Mouse (Mus musculus): Measurements from ENCODE around the gene Ppil3.

The Ppil3 gene

DNA sequence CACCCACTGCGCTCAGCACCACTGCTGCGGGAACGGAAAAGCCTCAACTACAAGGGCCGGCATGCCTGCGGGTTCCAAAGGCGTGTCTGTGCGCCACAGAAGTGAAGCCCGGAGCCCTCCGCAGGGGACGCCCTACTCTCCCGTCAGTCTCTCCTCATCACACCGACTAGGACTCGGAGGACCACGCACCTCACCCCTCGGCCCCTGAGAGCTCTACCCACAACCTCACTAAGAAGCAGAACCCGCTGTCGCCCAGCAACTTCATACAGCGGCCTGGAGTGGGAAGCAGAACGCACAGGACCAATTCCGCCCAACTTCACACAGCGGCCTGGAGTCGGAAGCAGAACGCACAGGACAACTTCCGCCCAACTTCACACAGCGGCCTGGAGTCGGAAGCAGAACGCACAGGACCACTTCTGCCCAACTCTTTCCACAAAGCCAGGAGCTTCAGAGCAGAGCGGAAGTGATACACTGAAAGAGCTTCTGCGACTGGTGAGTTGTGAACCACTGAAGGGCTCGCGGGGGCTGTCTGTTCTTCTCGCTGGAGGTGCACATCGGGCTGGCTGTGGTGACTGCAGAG is at the start of gene Ppil3, which contains the start of gene Nif3l1:
Gene Ppil3 (minus strand): TSS at position 344 of the 580 bp plus-strand sequence.
Gene Nif3l1 (plus strand): TSS at position 9 of the 580 bp plus-strand sequence.
- peak; percentile 66 to 76 for DNase-seq

DNA sequence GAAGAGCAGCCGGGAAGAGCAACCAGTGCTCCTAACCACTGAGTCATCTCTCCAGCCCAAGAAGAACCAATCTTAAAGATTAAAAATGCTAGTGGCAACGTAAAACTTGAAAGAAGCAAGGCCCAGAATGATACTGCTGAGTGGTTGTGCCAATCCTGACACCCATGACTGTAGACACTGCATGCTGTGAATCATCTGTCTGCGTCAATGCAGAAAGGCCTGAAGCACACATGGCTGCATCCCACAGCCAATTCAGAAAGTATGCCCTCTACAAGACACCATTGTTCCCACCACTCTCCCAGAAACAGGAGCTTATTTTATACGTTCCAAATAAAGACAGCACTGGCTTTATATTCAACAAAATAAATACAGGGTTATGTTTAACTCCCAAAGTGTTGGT is 37.4 kb upstream of the Ppil3 start:
- no peak for DNase-seq

DNA sequence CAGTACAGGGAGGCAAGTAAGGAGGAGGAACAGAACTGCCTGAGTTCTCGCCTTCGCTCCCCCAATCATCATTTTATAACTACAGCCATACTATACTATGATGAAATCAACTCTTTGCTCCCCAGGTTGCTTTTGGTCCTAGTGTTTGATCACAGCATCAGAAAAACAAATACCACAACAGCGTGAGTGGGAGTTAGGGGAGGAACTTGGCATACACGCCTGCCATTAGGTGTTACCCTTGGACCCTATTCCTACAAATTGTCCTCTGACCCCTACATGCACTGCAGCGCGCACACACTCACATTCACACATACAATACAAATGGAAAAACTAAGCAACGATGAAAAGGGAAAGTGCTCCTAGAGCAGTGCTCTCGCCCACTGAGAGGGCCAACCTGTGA is 30.4 kb upstream of the Ppil3 start:
- no peak for DNase-seq

DNA sequence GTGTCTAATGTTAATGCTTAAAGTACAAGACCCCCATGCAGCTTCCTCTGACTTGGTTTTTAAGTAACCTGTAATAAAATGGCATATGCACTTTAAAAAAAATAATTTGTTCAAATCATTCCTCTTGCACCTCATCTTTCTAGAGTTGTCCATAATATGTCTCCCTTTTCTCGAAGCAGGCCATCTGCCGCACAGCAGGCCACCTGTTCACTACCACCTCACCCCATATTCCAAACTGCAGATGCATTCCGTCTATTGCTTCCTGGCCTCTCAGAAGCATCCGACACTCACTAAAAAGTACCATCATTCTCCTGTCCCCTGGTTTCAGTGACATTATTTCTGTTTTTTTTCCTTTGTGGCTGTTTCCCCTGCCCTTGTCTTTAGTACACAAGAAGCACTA is 20.3 kb upstream of the Ppil3 start:
- no peak for DNase-seq

DNA sequence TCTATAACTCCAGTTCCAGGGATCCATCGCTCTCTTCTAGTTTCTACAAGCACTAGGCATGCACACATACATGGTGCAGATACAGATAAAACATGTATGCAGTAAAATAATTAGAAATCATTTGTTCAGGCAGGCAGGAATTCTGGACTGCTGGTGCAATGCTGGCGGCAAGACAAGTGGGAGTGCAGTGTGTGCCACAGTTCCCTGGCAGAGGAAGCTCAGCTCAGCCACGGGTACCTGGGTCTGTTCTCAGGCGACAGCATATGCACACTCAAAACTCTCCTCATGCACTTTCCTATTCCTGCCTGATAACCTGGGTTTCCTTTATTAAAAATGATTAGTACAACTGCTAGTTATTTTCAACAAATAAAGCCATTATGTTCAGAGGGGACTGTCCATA is 19.8 kb upstream of the Ppil3 start:
- DNase-seq, result no peak

DNA sequence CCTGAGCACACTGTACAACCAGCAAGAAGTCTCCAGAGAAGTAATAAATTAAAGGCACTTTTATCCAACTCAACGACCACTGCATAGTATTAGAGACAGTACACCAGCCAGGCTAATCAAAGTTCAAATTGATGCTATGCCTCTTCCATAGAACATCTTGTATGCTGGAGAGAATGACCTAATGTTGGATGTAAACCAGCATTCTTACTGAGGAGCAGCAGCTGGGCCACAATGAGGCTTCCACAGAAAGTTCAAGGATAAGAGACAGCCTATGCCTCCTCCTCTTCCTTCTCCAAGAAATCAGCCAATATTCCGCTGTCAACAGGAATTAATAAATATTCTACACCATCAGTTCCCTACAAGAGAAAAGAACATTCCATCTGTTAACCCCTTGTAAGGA is 18.6 kb upstream of the Ppil3 start:
- DNase-seq, result no peak

DNA sequence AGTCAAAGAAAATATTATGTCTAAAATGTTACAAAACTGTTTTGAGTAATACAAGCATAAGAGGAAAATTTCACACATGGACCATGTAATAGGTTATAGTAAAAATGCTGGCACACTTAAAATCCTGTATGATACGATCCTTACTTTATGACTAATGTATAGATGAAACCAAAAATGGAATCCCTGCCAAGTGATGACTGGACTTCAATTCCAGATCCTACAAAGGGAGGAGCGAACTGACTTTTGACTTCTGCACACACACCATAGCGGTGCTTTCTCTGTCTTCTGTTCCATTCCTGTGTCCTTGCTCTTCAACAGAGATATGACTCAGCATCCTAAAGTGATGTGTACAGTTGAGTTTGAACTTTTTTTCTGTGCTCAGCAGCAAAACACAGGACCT is 15.3 kb upstream of the Ppil3 start:
- DNase-seq, result no peak

DNA sequence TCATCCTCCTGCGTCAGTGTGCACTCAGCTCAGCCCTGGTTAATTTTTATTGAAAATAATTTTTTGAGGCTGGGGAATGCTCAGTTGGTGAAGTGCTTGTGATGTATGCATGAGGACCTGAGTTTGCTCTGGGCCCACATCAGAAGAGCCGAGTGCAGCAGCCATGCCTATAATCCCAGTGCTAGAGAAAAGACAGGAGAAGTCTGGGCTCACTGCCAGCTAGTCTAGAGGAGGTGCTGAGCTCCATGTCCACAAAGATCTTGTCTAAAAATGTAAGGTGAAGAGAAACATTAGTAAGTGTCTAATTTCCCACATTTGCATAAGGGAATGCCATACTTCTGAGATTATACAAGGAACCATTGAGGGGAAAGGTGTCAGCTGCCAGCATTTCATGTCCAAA is 13.6 kb upstream of the Ppil3 start:
- no peak for DNase-seq

DNA sequence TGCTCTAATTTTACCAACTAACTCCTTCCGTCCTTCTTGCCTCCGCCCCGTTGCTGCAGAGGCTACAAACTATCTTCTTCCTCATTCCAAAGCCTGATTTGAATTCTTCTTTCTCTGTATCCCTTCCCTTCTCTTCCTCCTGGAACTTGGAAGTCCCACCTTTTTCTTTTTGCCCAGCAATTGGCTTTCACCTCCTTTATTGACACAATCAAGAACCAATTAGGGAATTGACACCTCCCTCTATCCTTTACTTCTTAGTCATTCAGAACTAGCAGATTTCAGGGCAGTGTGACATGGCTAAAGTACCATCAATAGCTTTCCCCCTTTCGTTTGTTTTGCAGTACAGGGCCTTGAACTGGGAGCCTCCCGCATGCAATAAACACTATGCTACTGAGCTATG is 12.9 kb upstream of the Ppil3 start:
- DNase-seq, result no peak

DNA sequence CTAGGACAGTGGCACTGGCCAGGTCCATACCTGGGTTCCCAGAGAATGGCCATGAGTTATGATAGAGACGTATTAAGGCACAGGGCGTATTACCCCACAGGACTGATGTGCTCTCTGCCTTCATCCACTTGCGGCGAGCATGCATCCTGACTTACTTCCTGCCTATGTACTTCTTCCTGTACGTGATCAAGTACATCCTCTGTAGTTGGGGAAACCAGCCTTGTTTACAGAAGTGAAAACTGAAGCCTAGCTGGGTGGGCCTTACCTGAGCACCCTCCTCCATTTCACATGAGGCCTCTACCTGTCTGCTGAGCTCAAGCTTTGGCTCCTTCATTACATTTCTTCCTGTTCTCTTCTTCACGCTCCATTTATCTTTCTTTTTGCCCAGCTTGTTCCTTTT is 9.0 kb upstream of the Ppil3 start:
- DNase-seq, result no peak

DNA sequence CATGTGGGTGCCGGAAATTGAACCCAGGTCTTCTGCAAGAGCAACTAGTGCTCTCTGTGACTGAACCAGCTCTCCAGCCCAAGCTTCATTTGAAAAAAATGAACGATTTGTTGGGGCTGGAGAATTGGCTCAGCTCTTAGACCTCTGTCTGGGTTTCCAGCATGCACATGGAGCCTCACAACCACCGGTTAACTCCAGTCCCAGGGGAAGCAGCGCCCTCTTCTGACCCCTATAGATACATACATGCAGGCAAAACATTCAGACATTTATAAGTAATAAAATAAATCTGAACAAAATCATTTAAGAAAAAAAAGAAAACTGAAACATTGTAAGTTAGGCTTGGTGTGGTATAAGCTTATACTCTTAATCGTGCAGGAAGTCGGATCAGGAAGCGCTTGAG is 3.1 kb upstream of the Ppil3 start:
- no peak for DNase-seq

DNA sequence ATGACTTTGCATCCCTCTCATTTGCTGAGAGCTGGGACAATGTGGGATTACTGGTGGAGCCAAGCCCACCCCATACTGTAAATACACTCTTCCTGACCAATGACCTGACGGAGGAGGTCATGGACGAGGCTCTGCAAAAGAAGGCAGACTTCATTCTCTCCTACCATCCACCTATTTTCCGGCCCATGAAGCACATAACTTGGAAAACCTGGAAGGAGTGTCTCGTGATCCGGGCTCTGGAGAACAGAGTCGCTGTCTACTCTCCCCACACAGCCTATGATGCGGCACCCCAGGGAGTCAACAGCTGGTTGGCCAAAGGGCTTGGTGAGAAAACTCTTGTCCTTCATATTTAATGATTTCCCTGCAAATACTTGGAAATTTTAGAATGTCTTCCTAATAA is 2.5 kb upstream of the Ppil3 start:
- no peak for DNase-seq

DNA sequence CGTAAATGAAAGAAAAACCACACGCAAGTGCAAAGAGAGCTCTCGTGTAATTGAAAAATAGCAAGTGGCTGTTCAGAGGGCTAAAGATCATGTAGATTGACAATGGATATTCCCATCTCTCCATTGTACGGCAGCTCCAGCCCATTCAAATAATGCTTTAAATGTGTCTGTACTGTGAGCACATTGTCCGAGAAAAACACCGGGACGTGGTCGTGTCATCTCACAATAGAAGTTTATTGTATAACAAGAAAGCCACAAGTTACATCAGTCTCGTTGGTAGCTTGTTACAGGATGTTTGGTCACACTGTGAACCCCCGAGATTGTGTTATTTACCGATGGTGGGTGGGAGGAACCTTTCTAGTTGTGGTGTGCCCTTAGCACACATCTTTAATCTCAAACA is 575 bp upstream of the Ppil3 start:
- no peak for DNase-seq

DNA sequence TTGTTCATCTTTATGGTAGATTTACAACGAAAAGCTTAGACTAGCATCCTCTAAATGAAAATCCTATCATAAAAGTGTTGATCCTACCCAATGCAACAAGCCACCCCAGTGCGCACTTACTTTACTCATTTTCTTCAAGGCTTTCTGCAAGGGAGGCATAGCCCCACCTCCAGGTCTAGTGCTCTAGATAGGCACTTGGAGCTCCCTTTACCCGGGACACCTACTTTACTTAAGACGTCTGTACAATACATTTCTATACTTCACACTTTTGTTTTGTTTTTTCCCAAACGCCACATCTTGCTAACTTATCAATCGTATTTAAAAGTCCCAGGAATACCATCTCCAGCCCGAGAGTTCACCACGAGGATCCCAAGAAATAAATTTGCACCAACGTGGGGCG is 595 bp downstream of the Ppil3 start:
- DNase-seq, result no peak

DNA sequence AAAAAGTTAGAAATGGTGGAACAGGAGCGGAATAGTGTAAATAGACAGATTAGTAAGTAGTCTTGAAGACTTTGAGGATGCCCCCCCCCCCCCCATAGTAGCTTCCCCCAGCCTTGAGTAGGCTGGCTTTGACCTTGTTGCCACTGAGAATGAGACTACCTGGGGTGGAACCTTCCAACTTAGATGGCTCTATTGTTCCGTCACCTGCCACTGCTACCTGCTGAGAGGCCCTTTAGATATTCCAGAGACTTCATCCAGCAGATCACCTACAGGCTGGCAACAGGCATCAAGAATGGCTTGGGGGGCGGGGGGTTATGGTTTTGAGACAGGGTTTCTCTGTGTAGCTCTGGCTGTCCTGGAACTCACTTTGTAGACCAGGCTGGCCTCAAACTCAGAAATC is 20.7 kb downstream of the Ppil3 start:
- no peak for DNase-seq

DNA sequence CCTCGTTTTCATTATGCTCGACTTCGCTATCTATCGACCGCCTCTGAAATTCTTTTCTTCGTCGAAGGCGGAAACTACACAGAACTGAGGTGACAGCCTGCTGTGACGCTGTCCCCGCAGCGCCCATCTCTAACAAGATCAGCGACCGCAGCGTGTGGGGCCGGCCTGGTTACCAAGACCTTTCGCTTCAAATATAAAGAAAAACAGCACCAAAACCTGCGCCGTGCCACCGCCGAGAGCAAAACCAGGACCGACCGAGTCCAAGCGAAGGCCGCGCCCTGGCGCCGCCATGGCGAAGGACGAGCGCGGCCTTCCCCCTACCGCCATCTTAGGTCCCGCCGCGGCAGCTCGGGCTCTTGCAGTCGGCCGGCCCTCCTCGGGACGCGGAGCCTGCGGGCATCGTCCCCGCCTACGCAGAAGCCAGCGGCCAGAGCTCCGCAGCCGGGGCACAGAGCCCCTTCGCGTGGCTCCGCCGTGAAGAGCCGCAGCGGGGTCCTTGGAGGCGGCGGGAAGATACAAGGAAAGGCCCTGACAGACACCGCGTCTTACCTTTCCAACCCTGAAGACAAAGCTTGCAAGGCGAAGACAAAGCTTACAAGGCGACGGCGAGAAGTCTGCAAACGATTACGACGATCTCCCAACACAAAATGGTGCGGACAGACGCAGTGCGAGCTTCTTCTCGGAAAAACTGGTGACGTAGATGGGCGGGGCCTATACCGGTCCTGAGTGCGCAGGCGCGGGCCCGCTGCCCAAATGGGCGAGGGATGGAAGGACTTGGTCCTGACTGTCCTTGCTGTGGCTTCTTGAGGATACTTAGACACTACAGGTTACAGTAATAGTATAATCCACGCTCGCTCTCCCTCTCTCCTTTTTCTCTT is 21.7 kb downstream of the Ppil3 start, which contains the start of gene Clk1:
Gene Clk1 (minus strand): TSS at position 696 of the 878 bp plus-strand sequence.
- peak; percentile 87 to 91 for DNase-seq

DNA sequence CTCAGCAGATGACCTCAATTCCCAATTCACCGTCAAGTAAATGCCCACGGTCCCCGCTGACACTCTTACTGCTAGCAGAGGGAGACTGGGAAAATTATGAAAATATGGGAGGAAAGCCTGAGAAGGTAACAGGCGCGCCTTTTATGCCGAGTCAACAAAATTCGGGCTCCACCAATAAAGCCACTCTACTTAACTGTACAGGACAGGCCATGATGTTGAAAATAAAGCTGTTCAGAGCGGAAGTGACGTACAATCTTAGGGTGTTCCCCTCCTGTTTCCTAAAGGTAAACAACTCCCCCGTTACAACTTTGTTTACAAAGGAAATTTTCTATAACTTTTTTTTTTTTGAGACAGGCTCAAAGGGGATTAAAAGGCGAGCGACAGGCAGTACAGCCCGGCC is 22.4 kb downstream of the Ppil3 start:
- peak in 1 of 2 experiments; percentile 35 for DNase-seq

DNA sequence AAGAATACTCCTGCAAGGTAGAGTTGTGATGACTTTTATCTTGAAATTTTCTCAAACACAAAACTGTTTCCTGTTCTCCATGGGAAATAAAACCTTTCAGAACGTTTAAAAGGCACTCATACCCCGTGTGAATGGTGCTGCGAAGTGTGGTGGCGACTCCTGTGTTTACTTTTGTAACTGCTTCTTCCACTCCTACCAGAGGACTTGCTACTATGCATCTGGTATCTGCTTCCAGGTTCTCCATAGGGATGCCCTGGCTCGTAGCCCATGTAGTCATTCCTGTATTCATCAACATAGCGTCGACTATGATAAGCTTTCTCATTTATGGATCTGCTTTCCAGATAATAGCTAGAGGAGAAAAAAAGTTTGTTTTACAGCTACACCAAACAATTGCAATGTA is 24.3 kb downstream of the Ppil3 start:
- no peak for DNase-seq

DNA sequence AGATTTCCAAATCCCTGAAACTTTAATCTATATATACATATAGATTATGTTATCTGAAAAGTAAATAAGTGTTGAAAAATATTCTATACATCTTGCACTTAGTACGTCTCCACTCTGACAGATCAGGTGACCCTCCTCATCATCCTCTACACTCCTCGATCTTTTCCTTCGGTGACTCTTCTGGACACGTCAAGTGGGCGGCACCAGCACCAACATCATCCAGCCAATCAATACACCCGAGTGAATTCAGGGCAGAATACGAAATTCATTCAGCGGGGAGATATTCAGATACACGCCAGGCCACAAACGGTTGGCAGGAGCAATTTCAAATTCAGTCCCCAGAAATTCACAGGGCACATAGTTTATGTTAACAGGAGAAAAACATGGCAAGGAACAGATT is 25.3 kb downstream of the Ppil3 start:
- DNase-seq, result no peak

DNA sequence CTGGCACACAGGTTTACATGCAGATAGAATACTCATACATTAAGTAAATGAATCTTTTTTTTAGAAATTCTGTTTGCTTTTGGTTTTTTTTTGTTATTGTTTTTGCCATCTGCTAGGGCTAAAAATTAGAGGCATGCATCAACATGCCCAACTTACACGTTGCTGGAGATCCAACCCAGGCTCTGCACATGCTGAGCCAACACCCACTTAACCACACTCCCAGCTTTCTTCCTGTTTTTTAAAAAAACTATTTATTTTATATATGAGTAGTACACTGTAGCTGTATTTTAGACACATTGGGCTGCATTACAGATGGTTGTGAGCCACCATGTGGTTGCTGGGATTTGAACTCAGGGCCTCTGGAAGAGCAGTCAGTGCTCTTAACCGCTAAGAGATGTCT is 29.2 kb downstream of the Ppil3 start:
- no peak for DNase-seq

DNA sequence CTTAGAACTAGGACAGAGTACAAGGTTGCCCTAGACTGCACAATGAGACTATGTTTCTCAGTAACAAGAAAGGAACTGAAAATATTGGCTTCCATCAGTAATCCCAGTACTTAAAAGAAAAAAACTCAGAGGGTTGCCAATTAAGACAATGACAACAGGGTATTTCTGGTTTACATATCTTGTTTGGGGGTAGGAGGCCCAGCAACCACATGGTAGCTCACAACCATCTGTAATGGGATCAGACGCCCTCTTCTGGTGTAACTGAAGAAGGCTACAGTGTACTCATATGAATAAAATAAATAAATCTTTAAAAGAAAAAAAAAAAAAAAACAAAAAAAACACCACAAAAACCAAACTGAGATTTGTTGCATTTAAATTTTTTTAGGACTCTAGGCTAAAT is 29.8 kb downstream of the Ppil3 start:
- no peak for DNase-seq

DNA sequence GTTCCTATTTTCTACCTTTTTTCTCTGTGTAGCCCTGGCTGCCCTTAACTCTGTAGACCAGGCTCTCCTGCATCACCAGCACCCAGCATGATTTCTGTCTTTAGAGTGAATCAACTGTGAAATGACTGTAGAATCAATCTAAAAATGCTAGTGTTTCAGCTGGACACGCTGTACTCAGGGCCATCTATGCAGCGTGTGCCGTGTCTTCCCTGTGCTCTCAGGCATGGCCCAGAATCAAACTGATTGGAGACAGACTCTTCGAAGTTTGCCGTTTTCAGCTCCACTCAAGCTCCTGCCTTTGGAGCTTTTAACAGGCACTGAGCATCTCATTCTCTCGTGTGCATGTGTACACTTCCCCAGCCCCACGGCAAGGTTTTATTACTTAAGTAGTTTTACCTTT is 34.5 kb downstream of the Ppil3 start:
- DNase-seq, result no peak

DNA sequence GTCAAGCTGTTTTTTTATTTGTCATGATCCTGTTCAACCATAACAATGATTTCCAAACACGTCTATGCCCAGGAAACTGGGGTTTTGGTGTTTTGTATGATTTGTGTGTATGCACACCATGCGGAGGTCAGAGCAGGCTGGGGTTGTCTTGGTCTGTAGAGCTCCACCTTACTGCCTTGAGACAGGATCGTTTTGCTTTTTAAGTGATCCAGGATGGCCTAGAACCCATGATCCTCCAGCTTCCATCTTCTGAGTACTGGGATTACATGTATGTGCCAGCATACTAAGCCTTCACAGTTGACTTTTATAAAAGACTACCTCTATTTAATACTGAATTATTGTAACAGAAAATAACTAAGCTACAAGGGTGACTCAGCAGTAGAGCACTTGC is 35.1 kb downstream of the Ppil3 start:
- DNase-seq, result no peak

DNA sequence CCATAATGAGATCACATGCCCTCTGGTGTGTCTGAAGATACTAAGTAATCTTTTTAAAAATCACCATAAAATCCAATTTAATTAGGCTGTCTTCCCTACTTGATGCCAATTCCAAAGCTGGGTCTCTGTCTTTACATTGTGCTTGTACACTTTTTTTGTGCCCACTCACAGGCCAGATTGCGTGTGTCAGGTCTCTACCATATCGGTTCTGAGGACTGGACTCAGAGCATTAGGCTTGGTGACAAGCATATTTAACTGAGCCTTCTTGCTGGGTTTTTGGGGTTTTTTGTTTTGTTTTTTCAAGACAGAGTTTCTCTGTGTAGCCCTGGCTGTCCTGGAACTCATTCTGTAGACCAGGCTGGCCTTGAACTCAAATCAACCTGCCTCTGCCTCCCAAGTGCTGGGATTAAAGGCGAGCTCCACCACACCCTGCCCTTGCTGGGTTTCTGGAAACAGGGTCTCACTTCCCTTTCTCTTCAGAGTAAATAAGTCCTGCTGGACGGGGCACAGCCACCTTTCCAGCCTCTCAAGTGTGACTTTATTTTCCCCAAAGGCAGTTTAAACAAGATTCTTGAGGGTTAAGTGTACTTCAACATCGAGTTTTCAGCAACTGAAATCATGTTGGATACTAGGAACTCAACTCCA is 35.6 kb downstream of the Ppil3 start:
- DNase-seq, result no peak

All from thymus, adult 18-20 months (tissue).